Mouse (Mus musculus) stomach, embryonic 15.5 days (tissue): Measurements from ENCODE around the gene Klk8. TPM values are rescaled to one million over a fixed set of nuclear protein-coding genes. Genes with fewer than 3 reads are reported as not detected.

Experiments used
- ATAC-seq: fragments of 200-750 bp; cut with Nextera tagmentation; 2 replicates; pipeline ENCODE4 v1.8.0; 2017; ENCODE audit warnings: low read depth, moderate number of reproducible peaks, moderate TSS enrichment; ENCODE audit not compliant: insufficient read depth, low FRiP score
- H3K27ac ChIP-seq: fragments of 300-500 bp; sonication (generic); 2 replicates; pipeline ENCODE4 v1.5.1; 2015; ENCODE audit warnings: mild to moderate bottlenecking, inconsistent platforms
- H3K27me3 ChIP-seq: fragments of 300-500 bp; sonication (generic); replicated peaks from 2 replicates; pipeline ENCODE4 v1.6.1; 2015; ENCODE audit warnings: inconsistent platforms
- H3K36me3 ChIP-seq: fragments of 300-500 bp; sonication (generic); 2 replicates; pipeline ENCODE4 v1.6.1; 2015; ENCODE audit warnings: inconsistent platforms
- H3K4me1 ChIP-seq: fragments of 300-500 bp; sonication (generic); 2 replicates; pipeline ENCODE4 v1.6.1; 2015; ENCODE audit warnings: inconsistent platforms
- H3K4me2 ChIP-seq: fragments of 300-500 bp; sonication (generic); 2 replicates; pipeline ENCODE4 v1.6.1; 2015; ENCODE audit warnings: mild to moderate bottlenecking, inconsistent platforms
- H3K4me3 ChIP-seq: fragments of 300-500 bp; sonication (generic); replicated peaks from 2 replicates; pipeline ENCODE4 v1.5.1; 2015; ENCODE audit warnings: inconsistent platforms
- H3K9ac ChIP-seq: fragments of 300-500 bp; sonication (generic); 2 replicates; pipeline ENCODE4 v1.6.1; 2015; ENCODE audit warnings: inconsistent platforms
- H3K9me3 ChIP-seq: fragments of 300-500 bp; sonication (generic); 2 replicates; pipeline ENCODE4 v1.6.1; 2016; ENCODE audit warnings: inconsistent platforms
- WGBS: fragments of 180-500 bp; shearing (Covaris S2); methylation state at CpG from one replicate; pipeline ENCODE4 v1.1.7; 2015; 5-methylcytosine and 5-hydroxymethylcytosine counted together
- polyA plus RNA-seq: library from polyadenylated mRNA; unstranded; fragments of >200 nt; fragmentation: Nextera tagmentation; extraction: Ambion mirVana; gene quantifications from 2 replicates; pipeline ENCODE4 v1.2.1, GENCODE M21; 2015

Klk8 gene
- 17.8 and 24.5 TPM in 2 replicates for polyA plus RNA-seq

DNA sequence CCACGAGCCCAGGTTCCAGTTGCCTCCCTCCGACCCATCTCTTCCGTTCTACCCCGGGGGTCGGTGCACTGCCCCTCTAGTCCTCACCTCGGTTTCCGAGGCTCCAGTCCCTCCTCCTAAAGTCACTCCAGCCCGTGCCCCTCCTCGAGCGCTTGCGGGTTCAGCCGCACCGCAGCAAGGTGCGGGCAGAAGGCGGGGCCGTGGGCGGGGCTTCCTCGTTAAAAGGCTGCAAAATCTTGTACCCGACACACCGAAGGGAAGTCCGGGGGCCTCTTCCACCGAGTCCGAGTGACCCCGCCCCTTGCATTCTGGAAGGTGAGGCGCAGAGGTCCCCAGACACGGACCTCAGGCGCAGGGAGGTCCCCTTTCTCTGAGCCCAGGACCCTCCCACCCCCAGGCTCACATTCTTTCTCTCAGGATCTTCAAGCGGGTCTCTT lies at the start of gene Klk8:
TSS of gene Klk8 (plus strand) at position 245 of the 437 bp plus-strand sequence.
- H3K9ac ChIP-seq: no peak within 1 kb of the TSS
- peak; percentile 19; the same call in 1 of the 2 replicates for ATAC-seq
- H3K27me3 ChIP-seq: 0 out of 2 replicates have a peak, but pooled peaks cover 3% of the 10 kb centered on the region
- no peak within 1 kb of the TSS for H3K27ac ChIP-seq
- H3K36me3 ChIP-seq: no peaks in the 10 kb centered on the region
- H3K4me3 ChIP-seq: peak within 1 kb of the TSS; percentile 52
- H3K4me1 ChIP-seq: peaks cover 7% of the 10 kb centered on the region; the same call in 1 of the 2 replicates
- under 1% methylated on average over 28 of the region's 28 CpGs for WGBS
- peak within 1 kb of the TSS; percentile 93 for H3K4me2 ChIP-seq
- H3K9me3 ChIP-seq: no peaks in the 10 kb centered on the region

DNA sequence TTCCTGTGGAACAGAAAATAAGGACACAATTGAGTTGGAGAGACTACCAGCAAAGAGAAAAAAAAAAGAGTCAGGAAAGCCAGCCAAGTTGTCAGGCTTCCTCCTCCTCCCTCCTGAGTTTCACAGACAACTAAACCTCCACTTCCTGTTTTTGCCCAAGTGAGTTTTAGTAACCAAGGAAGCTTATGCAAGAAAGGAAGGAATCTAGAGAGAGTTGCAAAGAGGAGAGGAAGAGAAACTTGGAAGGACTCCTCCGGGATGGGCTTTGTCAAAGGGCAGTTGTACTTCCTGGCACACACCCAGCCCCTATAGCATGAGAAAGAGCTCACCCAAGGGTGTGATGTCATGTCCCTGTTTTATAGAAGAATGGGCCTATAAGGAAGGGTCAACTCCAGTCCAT lies 49.6 kb upstream of the Klk8 start:
- no peak for ATAC-seq
- Histone ChIP-seq H3K4me2 (no peak overlapping the region), H3K9ac (no peak overlapping the region), H3K27ac (no peak overlapping the region), H3K4me1 (no peaks in the 10 kb centered on the region), H3K27me3 (no peaks in the 10 kb centered on the region), H3K4me3 (no peak overlapping the region), H3K36me3 (no peaks in the 10 kb centered on the region), H3K9me3 (no peaks in the 10 kb centered on the region)
- 43% methylated on average over 1 of the region's 1 CpGs for WGBS

DNA sequence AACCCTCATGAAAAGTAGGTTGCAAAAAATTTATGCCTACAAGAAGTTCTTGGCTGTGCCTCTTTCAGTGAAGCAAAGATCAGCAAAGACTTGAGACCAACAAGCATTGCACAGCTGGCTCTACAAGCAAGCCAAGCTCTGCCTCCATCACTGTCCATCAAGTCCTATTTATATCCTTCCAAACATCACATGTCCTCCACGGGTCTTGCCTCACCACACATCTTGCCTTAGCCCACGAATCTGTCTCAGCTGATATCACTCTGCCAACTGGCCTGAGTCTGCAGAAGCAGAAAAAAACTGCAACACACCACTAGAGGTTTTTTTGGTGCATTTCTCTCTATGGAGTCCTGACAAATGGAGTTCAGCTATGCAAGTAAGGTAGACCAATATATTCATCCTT lies 44.6 kb upstream of the Klk8 start:
- H3K27me3 ChIP-seq: no peaks in the 10 kb centered on the region
- H3K27ac ChIP-seq: no peak overlapping the region
- no peaks in the 10 kb centered on the region for H3K36me3 ChIP-seq
- no peak overlapping the region for H3K4me3 ChIP-seq
- H3K9ac ChIP-seq: no peak overlapping the region
- H3K4me1 ChIP-seq: no peaks in the 10 kb centered on the region
- no peaks in the 10 kb centered on the region for H3K9me3 ChIP-seq
- no peak overlapping the region for H3K4me2 ChIP-seq
- ATAC-seq: no peak
- 75% methylated on average over 2 of the region's 2 CpGs for WGBS

DNA sequence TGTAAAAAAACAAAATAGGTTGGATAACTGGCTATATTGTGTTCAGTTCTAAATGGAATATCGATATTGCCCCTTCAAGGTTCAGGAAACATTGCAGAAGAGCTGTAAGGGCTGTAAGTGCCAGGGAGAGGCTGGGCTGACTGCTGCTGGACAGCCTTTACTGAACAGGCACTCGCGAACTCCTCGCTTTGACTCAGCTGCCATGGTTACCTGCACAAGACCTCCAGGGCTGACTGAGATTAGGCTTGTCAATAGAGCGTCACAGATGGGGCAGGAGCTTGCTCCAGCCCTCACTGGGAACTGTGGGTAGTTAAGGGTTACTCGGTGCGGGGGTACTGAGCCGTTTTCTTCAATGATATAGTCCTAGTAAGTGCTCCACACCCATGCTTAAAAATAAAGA lies 30.9 kb upstream of the Klk8 start:
- ATAC-seq: no peak
- no peak overlapping the region for H3K27ac ChIP-seq
- H3K9ac ChIP-seq: no peak overlapping the region
- no peaks in the 10 kb centered on the region for H3K36me3 ChIP-seq
- no peaks in the 10 kb centered on the region for H3K9me3 ChIP-seq
- no peaks in the 10 kb centered on the region for H3K4me1 ChIP-seq
- no peak overlapping the region for H3K4me3 ChIP-seq
- no peak overlapping the region for H3K4me2 ChIP-seq
- 43% methylated on average over 8 of the region's 8 CpGs for WGBS
- no peaks in the 10 kb centered on the region for H3K27me3 ChIP-seq

DNA sequence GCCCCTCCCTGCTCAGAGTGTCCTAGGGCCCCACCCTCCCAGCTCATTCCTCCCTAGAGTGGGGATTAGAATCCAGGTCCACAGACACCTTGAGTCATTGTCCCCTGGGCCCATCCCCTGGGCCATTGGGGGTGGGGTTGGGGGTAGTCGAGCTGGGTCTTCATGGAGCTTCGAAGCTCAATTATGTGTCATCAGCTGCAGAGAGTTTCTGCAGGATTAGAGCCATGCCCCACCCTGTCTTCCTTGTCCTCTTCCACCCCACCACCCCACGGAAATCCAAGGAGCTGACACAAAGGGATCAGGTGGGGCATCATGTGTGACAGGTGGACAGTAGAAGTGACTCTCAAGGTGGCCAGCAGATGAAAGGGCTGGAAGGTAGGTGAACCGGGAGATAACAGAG lies 28.8 kb upstream of the Klk8 start, which contains the start of gene Klk12:
TSS of gene Klk12 (plus strand) at position 301 of the 400 bp plus-strand sequence.
- 71% methylated on average over 4 of the region's 4 CpGs for WGBS
- Histone ChIP-seq H3K4me1 (no peaks in the 10 kb centered on the region), H3K4me2 (no peak within 1 kb of the TSS)

DNA sequence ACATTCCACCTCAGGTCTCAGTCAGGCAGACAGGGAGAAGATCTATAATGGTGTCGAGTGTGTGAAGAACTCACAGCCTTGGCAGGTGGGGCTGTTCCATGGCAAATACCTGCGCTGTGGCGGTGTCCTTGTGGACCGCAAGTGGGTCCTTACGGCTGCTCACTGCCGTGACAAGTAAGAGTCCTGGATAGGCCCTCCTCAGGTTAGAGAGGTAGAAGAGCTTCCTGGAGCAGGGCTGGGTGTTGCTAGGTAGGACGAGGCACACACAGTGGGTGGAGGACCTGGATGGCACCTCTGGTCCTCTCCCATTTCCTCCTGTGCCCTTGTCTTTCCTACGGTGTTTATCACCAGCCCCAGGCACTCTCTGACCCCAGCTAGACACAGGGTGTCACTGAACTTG lies 27.7 kb upstream of the Klk8 start:
- 84% methylated on average over 8 of the region's 8 CpGs for WGBS

More for the DNA sequence above, 28.8 kb upstream of the Klk8 start, which contains the start of gene Klk12:
- Histone ChIP-seq H3K27me3 (no peaks in the 10 kb centered on the region), H3K9ac (no peak within 1 kb of the TSS), H3K4me3 (no peak within 1 kb of the TSS), H3K36me3 (no peaks in the 10 kb centered on the region), H3K9me3 (no peaks in the 10 kb centered on the region), H3K27ac (no peak within 1 kb of the TSS)
- no peak for ATAC-seq

DNA sequence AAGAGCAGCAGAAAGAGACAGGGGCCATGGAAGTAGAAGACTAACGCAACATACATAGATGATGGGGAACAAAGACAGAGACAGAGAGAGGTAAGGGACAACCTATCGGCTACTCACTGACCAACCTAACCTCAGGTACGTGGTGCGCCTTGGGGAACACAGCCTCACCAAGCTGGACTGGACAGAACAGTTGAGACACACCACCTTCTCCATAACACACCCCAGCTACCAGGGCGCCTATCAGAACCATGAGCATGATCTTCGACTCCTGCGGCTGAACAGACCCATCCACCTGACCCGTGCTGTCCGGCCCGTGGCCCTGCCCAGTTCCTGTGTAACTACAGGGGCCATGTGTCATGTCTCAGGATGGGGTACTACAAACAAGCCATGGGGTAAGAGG lies 26.7 kb upstream of the Klk8 start:
- H3K27me3 ChIP-seq: no peaks in the 10 kb centered on the region
- ATAC-seq: no peak
- H3K27ac ChIP-seq: no peak overlapping the region

More for the DNA sequence above, 27.7 kb upstream of the Klk8 start:
- H3K4me3 ChIP-seq: no peak overlapping the region
- ATAC-seq: no peak
- no peaks in the 10 kb centered on the region for H3K36me3 ChIP-seq
- H3K4me1 ChIP-seq: no peaks in the 10 kb centered on the region
- no peaks in the 10 kb centered on the region for H3K27me3 ChIP-seq
- H3K27ac ChIP-seq: no peak overlapping the region
- H3K4me2 ChIP-seq: no peak overlapping the region
- no peak overlapping the region for H3K9ac ChIP-seq
- H3K9me3 ChIP-seq: no peaks in the 10 kb centered on the region

DNA sequence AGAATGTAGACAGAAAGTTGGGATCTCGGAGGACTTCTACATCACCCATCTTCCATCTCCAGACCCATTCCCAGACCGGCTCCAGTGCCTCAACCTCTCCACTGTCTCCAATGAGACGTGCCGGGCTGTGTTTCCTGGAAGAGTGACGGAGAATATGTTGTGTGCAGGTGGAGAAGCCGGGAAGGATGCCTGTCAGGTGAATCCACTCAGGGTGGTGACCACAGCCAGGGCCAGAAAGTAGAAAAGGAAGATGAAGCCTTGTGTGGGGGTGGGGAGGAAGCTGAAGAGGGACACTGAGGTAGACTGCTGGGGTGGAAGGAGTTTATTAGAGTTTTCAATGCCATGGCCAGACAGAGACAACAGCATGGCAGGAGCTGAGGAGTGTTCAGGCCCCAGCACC lies 25.5 kb upstream of the Klk8 start:
- Histone ChIP-seq H3K4me1 (no peaks in the 10 kb centered on the region), H3K36me3 (no peaks in the 10 kb centered on the region), H3K9me3 (no peaks in the 10 kb centered on the region), H3K27me3 (no peaks in the 10 kb centered on the region), H3K4me3 (no peak overlapping the region), H3K9ac (no peak overlapping the region), H3K4me2 (no peak overlapping the region), H3K27ac (no peak overlapping the region)
- no peak for ATAC-seq
- WGBS: 90% methylated on average over 6 of the region's 6 CpGs

More for the DNA sequence above, 26.7 kb upstream of the Klk8 start:
- Histone ChIP-seq H3K36me3 (no peaks in the 10 kb centered on the region), H3K9me3 (no peaks in the 10 kb centered on the region), H3K4me3 (no peak overlapping the region), H3K4me2 (no peak overlapping the region), H3K4me1 (no peaks in the 10 kb centered on the region), H3K9ac (no peak overlapping the region)
- 89% methylated on average over 10 of the region's 10 CpGs for WGBS

DNA sequence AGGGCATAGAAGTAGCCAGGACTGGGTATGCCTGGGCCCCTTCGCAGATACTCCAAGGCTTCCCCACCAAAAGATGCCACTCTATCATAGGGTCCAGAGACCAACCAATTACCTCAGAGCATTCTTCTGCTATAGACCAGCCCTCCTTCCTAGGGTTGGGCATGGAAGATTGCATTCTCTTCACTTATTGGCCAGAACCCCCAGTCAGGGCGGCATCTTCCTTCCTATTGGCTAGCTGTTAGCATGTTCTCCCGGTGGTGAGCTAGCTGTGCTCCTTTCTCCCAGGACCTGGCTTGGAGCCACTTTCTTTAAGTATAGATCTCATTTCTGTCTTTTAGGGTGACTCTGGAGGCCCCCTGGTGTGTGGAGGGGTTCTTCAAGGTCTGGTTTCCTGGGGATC lies 24.5 kb upstream of the Klk8 start:
- Histone ChIP-seq H3K4me2 (no peak overlapping the region), H3K9ac (no peak overlapping the region), H3K36me3 (no peaks in the 10 kb centered on the region), H3K27ac (no peak overlapping the region), H3K27me3 (no peaks in the 10 kb centered on the region), H3K9me3 (no peaks in the 10 kb centered on the region), H3K4me1 (no peaks in the 10 kb centered on the region), H3K4me3 (no peak overlapping the region)
- no peak for ATAC-seq
- 79% methylated on average over 3 of the region's 3 CpGs for WGBS

DNA sequence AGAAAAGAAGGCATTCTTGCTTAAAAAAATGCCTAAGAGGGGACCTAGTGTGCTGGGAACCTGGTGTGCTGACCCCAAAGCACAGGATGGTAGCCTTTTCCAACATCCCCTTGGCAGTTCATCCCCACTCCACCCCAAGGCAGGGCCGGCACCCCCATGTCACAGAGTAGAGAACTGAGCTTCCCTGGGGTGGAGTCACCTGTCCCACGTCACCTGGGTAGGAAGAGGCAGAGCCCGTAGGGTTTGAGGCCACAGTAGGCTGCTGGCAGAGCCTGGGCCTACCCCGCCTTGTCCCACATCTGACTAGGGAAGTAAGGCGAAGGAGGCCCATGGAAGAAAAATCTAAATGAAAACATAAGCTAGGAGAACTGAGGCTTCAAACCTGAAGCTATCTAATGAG lies 23.0 kb upstream of the Klk8 start, which contains the start of gene Klk11:
TSS of gene Klk11 (plus strand) at position 241 of the 400 bp plus-strand sequence.
- Histone ChIP-seq H3K9me3 (no peaks in the 10 kb centered on the region), H3K4me2 (no peak within 1 kb of the TSS), H3K4me1 (no peaks in the 10 kb centered on the region), H3K9ac (no peak within 1 kb of the TSS), H3K36me3 (no peaks in the 10 kb centered on the region), H3K4me3 (no peak within 1 kb of the TSS), H3K27ac (peak within 1 kb of the TSS; percentile 74), H3K27me3 (no peaks in the 10 kb centered on the region)
- ATAC-seq: no peak
- 76% methylated on average over 5 of the region's 5 CpGs for WGBS

DNA sequence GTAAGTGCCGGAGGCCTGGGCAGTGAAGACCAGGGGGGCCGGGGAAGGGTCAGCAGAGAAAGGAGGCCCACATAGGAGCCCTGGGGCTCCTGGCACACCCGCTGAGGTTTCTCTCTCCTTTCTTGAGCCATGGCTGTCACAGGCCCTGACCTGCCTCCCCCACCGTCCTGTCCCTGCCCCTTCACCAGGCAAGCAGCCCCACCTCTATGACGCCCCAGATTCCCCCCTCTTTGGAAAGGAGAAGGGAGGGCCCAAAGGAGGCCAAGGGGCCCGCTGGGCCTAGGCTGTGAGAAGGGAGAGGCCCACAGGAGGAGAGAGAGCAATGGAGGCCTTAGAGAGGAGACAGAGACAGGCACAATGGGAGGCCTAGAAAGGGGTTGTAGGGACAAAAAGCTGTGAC lies 22.6 kb upstream of the Klk8 start:
- Histone ChIP-seq H3K4me3 (no peak overlapping the region), H3K4me2 (no peak overlapping the region), H3K27me3 (no peaks in the 10 kb centered on the region), H3K36me3 (no peaks in the 10 kb centered on the region), H3K9me3 (no peaks in the 10 kb centered on the region), H3K4me1 (no peaks in the 10 kb centered on the region), H3K9ac (no peak overlapping the region), H3K27ac (peak overlapping the region; percentile 74)
- WGBS: 61% methylated on average over 6 of the region's 6 CpGs
- ATAC-seq: peak; percentile 48; the same call in 1 of the 2 replicates

DNA sequence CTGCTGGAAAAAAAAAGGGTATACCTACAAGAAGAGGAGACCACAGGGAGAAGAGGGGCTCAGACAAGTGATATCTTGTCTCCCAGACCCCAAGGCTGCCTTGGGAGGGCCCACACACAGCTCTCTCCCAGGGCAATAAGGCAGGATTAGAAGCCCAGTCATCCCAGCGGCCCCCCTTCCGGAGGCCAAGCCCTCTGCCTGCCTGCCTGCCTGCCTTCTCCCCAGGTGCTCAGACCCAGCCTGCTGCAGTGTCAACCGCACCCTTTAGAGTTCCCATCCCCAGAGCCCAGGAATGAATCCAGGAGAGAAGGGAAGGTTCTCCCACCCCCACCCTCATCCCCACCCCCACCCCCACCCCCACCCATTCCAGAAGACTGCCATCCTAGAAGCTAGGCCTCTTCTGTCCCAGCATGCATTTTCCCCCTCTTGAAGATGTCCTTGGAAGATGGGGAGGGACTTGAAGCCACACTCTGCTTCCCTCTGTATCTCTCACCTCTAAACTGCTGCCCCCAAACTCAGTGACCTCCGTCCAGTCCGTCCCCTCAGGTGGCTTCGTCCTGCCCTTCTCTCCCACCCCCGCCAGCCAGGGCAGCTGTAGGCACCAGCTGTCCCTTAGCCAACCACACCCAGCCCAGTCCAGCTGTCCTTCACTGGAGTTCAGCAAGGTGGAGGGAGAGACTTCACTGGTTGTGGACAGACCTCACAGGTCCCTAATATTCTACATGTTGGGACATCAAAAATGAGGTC lies 21.9 kb upstream of the Klk8 start:
- peak overlapping the region; percentile 74 for H3K27ac ChIP-seq
- ATAC-seq: 0 out of 2 replicates have a peak, but pooled peaks have one; percentile 20
- H3K4me3 ChIP-seq: no peak overlapping the region
- H3K4me1 ChIP-seq: no peaks in the 10 kb centered on the region
- no peaks in the 10 kb centered on the region for H3K36me3 ChIP-seq
- no peak overlapping the region for H3K9ac ChIP-seq
- H3K9me3 ChIP-seq: no peaks in the 10 kb centered on the region
- H3K27me3 ChIP-seq: no peaks in the 10 kb centered on the region
- WGBS: 52% methylated on average over 6 of the region's 7 CpGs
- H3K4me2 ChIP-seq: no peak overlapping the region
